Mouse (Mus musculus) lung, embryonic 16.5 days (tissue): ENCODE measurements around the gene Wbp1. TPM values are rescaled to one million over a fixed set of nuclear protein-coding genes. Genes with fewer than 3 reads are reported as not detected.

Experiments
- microRNA counts: library from miRNA; unstranded; fragments of <30 nt; microRNA quantifications from one replicate; lab custom pipeline; 2016
- microRNA-seq: library from miRNA; unstranded; fragments of <30 nt; microRNA quantifications from one replicate; pipeline ENCODE4, GENCODE M21; 2016
- polyA plus RNA-seq: library from polyadenylated mRNA; unstranded; fragments of >200 nt; fragmentation: Nextera tagmentation; extraction: Ambion mirVana; gene quantifications from 2 replicates; pipeline ENCODE4 v1.2.1, GENCODE M21; 2015

Wbp1 gene
- polyA plus RNA-seq, 1 experiment from 2014 or later: 109 TPM

MicroRNAs within 50 kb of the gene (microRNA counts, 519-probe panel; counts per million panel counts)
- microRNA mmu-miR-3470a+mmu-miR-3470b (lab: Ali Mortazavi, UCI): 368 counts per million, percentile 2 among the panel's probes with 10 or more counts

Small RNAs within 50 kb of the gene (microRNA-seq; reads per million reads assigned to microRNA genes)
- gene Mir3470a: not detected

Other genes starting within 250 kb of the Wbp1 start
- gene Sema4f, start 181.8 kb downstream of the Wbp1 start, polyA plus RNA-seq: 14.2 and 14.5 TPM in 2 replicates
- 2.2 and 2.4 TPM in 2 replicates for gene M1ap, start 174.7 kb downstream of the Wbp1 start, polyA plus RNA-seq
- 16.7 and 17.6 TPM in 2 replicates for gene Dok1, start 88.1 kb downstream of the Wbp1 start, polyA plus RNA-seq
- gene Loxl3, start 87.4 kb downstream of the Wbp1 start, polyA plus RNA-seq: 25.5 and 26.0 TPM in 2 replicates
- gene Aup1, start 67.0 kb downstream of the Wbp1 start, polyA plus RNA-seq: 195 and 211 TPM in 2 replicates
- gene Htra2, start 66.3 kb downstream of the Wbp1 start, polyA plus RNA-seq: 61.8 and 64.9 TPM in 2 replicates
- 1.9 and 2.0 TPM in 2 replicates for gene Dqx1, start 63.7 kb downstream of the Wbp1 start, polyA plus RNA-seq
- gene Tlx2, start 51.3 kb downstream of the Wbp1 start, polyA plus RNA-seq: 0.52 and 0.79 TPM in 2 replicates
- gene Pcgf1, start 43.7 kb downstream of the Wbp1 start, polyA plus RNA-seq: 31.7 and 32.5 TPM in 2 replicates
- gene Lbx2, start 35.2 kb downstream of the Wbp1 start, polyA plus RNA-seq: 0.59 and 0.89 TPM in 2 replicates
- 1.1 and 3.7 TPM in 2 replicates for gene Ccdc142, start 20.0 kb downstream of the Wbp1 start, polyA plus RNA-seq
- gene Gm42688, start 19.9 kb downstream of the Wbp1 start, polyA plus RNA-seq: 2.2 and 2.9 TPM in 2 replicates
- 137 and 138 TPM in 2 replicates for gene Mrpl53, start 12.5 kb downstream of the Wbp1 start, polyA plus RNA-seq
- gene Mogs, start 6.1 kb downstream of the Wbp1 start, polyA plus RNA-seq: 9.0 and 13.7 TPM in 2 replicates
- 13.7 and 14.5 TPM in 2 replicates for gene Ino80b, start 3.9 kb upstream of the Wbp1 start, polyA plus RNA-seq
- 44.4 and 47.5 TPM in 2 replicates for gene Rtkn, start 13.9 kb upstream of the Wbp1 start, polyA plus RNA-seq
- gene Wdr54, start 34.8 kb upstream of the Wbp1 start, polyA plus RNA-seq: 7.2 and 7.6 TPM in 2 replicates
- gene 1700003E16Rik, start 34.8 kb upstream of the Wbp1 start, polyA plus RNA-seq: 11.9 and 15.3 TPM in 2 replicates
- 94.5 and 95.6 TPM in 2 replicates for gene Dctn1, start 44.4 kb upstream of the Wbp1 start, polyA plus RNA-seq
- gene Slc4a5, start 98.3 kb upstream of the Wbp1 start, polyA plus RNA-seq: 2.1 and 3.1 TPM in 2 replicates
- gene Mthfd2, start 204.3 kb upstream of the Wbp1 start, polyA plus RNA-seq: 26.0 and 27.4 TPM in 2 replicates
- gene Mob1a, start 204.5 kb upstream of the Wbp1 start, polyA plus RNA-seq: 72.6 and 72.7 TPM in 2 replicates
- gene Bola3, start 227.6 kb upstream of the Wbp1 start, polyA plus RNA-seq: 132 and 133 TPM in 2 replicates